Mouse (Mus musculus) heart, postnatal 0 days (tissue): ENCODE measurements around the gene Gxylt1.

ENCODE experiments used
- CTCF ChIP-seq: IDR thresholded peaks from 2 replicates; pipeline ENCODE4 v1.5.1; 2016; ENCODE audit warnings: antibody characterized with exemption, control low read depth, low read depth
- EP300 ChIP-seq: IDR thresholded peaks from 2 replicates; pipeline ENCODE4 v1.6.1; 2016; ENCODE audit warnings: antibody characterized with exemption, low read depth

GRCm38 (mm10) chr15:93253172-93253571 is 21.8 kb downstream of the Gxylt1 start:
- no peak for TF ChIP-seq CTCF
- no peak for TF ChIP-seq EP300
